ENCODE assay signal across 26 mouse cellular contexts in genomic region chr12:116927516-116927915, GRCm38 (mm10).
A peak's percentile ranks its signal among the peaks of the same experiment; 100 is the strongest.
DNase-seq lines count a peak whose midpoint lies in the region; ATAC-seq lines count a peak whose summit lies in the region.
"Had no signal": no experiment of that assay in that cellular context is flagged by ENCODE, and none has a peak within 500 bp of the region (broad histone marks: within the 10 kb centered on the region; RNA-seq: fewer than 3 reads in every experiment).

No protein-coding gene starts in this region.

- peak overlapping the region; percentile 54; the same call in 1 of the 2 replicates for H3K27ac ChIP-seq in neural tube, embryonic 13.5 days (replicated peaks)
- H3K27ac ChIP-seq in hindbrain, embryonic 15.5 days (replicated peaks): peak overlapping the region; percentile 43
- peak overlapping the region; percentile 82 for H3K27ac ChIP-seq in midbrain, embryonic 14.5 days (replicated peaks; ENCODE audit: low read depth, low read length)
- no peak overlapping the region for H3K27ac ChIP-seq in liver, embryonic 12.5 days
- H3K27ac ChIP-seq: embryonic facial prominence, embryonic 10.5 days; left cerebral cortex, adult 2 months; limb, embryonic 10.5 days; stomach, embryonic 15.5 days had no signal

- peaks cover 11% of the 10 kb centered on the region for H3K4me1 ChIP-seq in neural tube, embryonic 13.5 days (replicated peaks)
- H3K4me1 ChIP-seq in hindbrain, embryonic 15.5 days (replicated peaks): peaks cover 15% of the 10 kb centered on the region
- peaks cover 19% of the 10 kb centered on the region for H3K4me1 ChIP-seq in midbrain, embryonic 14.5 days (ENCODE audit: control insufficient read depth, insufficient read depth, low read length)
- no peaks in the 10 kb centered on the region for H3K4me1 ChIP-seq in liver, embryonic 12.5 days
- H3K4me1 ChIP-seq: embryonic facial prominence, embryonic 10.5 days; heart, embryonic 12.5 days; limb, embryonic 10.5 days; stomach, embryonic 15.5 days had no signal

- no peak overlapping the region for H3K4me3 ChIP-seq in neural tube, embryonic 13.5 days
- no peak overlapping the region for H3K4me3 ChIP-seq in hindbrain, embryonic 15.5 days
- H3K4me3 ChIP-seq in midbrain, embryonic 14.5 days (replicated peaks; ENCODE audit: low read depth, low read length): no peak overlapping the region
- H3K4me3 ChIP-seq in liver, embryonic 12.5 days: no peak overlapping the region
- H3K4me3 ChIP-seq: embryonic facial prominence, embryonic 10.5 days; heart, embryonic 12.5 days; left cerebral cortex, adult 2 months; limb, embryonic 10.5 days; stomach, embryonic 15.5 days had no signal

- WGBS in neural tube, embryonic 13.5 days: 97% methylated on average over 1 of the region's 1 CpGs
- 90% methylated on average over 1 of the region's 1 CpGs for WGBS in hindbrain, embryonic 15.5 days
- 89% methylated on average over 1 of the region's 1 CpGs for WGBS in midbrain, embryonic 14.5 days
- WGBS in liver, embryonic 12.5 days (ENCODE audit: insufficient replicate concordance): 39% methylated on average over 1 of the region's 1 CpGs

- no peak overlapping the region for H3K4me2 ChIP-seq in neural tube, embryonic 13.5 days
- no peak overlapping the region for H3K4me2 ChIP-seq in hindbrain, embryonic 15.5 days
- no peak overlapping the region for H3K4me2 ChIP-seq in midbrain, embryonic 14.5 days (ENCODE audit: low read length)
- H3K4me2 ChIP-seq in liver, embryonic 12.5 days: no peak overlapping the region
- H3K4me2 ChIP-seq: heart, embryonic 12.5 days; stomach, embryonic 15.5 days had no signal

- ATAC-seq in neural tube, embryonic 13.5 days (ENCODE audit: low read depth): no peak
- peak; percentile 49; the same call in 1 of the 2 replicates for ATAC-seq in hindbrain, embryonic 15.5 days (ENCODE audit: low FRiP score, low read depth)
- peak; percentile 18; the same call in 1 of the 2 replicates for ATAC-seq in midbrain, embryonic 14.5 days (ENCODE audit: low FRiP score, low TSS enrichment)
- no peak for ATAC-seq in liver, embryonic 12.5 days
- ATAC-seq: intestine, postnatal 0 days; Patski had no signal

- H3K36me3 ChIP-seq in neural tube, embryonic 13.5 days: no peaks in the 10 kb centered on the region
- no peaks in the 10 kb centered on the region for H3K36me3 ChIP-seq in hindbrain, embryonic 15.5 days
- H3K36me3 ChIP-seq in midbrain, embryonic 14.5 days (ENCODE audit: control insufficient read depth, insufficient read depth, low read length): no peaks in the 10 kb centered on the region
- no peaks in the 10 kb centered on the region for H3K36me3 ChIP-seq in liver, embryonic 12.5 days
- H3K36me3 ChIP-seq: embryonic facial prominence, embryonic 10.5 days; G1E; heart, embryonic 12.5 days; limb, embryonic 10.5 days; stomach, embryonic 15.5 days had no signal

- no peaks in the 10 kb centered on the region for H3K27me3 ChIP-seq in neural tube, embryonic 13.5 days
- 0 out of 2 replicates have a peak, but pooled peaks cover 3% of the 10 kb centered on the region for H3K27me3 ChIP-seq in hindbrain, embryonic 15.5 days
- no peaks in the 10 kb centered on the region for H3K27me3 ChIP-seq in midbrain, embryonic 14.5 days (ENCODE audit: control insufficient read depth, insufficient read depth, low read length)
- H3K27me3 ChIP-seq in liver, embryonic 12.5 days (replicated peaks): no peaks in the 10 kb centered on the region
- H3K27me3 ChIP-seq: heart, embryonic 12.5 days; Patski; stomach, embryonic 15.5 days had no signal

- DNase-seq in neural tube, embryonic 10.5 days (ENCODE audit: extremely low spot score, low spot score): no peak
- no peak for DNase-seq in midbrain, embryonic 14.5 days
- no peak for DNase-seq in gastrocnemius, postnatal 25 days
- DNase-seq in left cerebral cortex, adult 18-20 months (ENCODE audit: low spot score in 2 of 2): no peak
- DNase-seq: adrenal gland, adult 2 months; B cell, adult 2 months; cerebellum, adult 11 months; gastrocnemius, postnatal 14 days; heart, adult 18-20 months; heart, postnatal 10 days; kidney, postnatal 36 days; liver; lung, postnatal 14 days; thymus, adult 2 months; thymus, postnatal 4 days had no signal

- no peak overlapping the region for H3K9ac ChIP-seq in neural tube, embryonic 13.5 days
- H3K9ac ChIP-seq in hindbrain, embryonic 15.5 days: no peak overlapping the region
- H3K9ac ChIP-seq in midbrain, embryonic 14.5 days (replicated peaks; ENCODE audit: low read length): no peak overlapping the region; the same call in 1 of the 2 replicates
- no peak overlapping the region for H3K9ac ChIP-seq in liver, embryonic 12.5 days
- H3K9ac ChIP-seq: heart, embryonic 12.5 days; stomach, embryonic 15.5 days had no signal

- no peaks in the 10 kb centered on the region for H3K9me3 ChIP-seq in neural tube, embryonic 13.5 days
- no peaks in the 10 kb centered on the region for H3K9me3 ChIP-seq in hindbrain, embryonic 15.5 days
- no peaks in the 10 kb centered on the region for H3K9me3 ChIP-seq in midbrain, embryonic 14.5 days (ENCODE audit: control insufficient read depth, low read length)
- H3K9me3 ChIP-seq in liver, embryonic 12.5 days (replicated peaks): no peaks in the 10 kb centered on the region
- H3K9me3 ChIP-seq: embryonic facial prominence, embryonic 10.5 days; heart, embryonic 12.5 days; limb, embryonic 10.5 days; stomach, embryonic 15.5 days had no signal

Comparison
In these comparisons a context has a peak if more than half of its experiments do, and no peak if none do; other contexts are left out.
1. ATAC-seq: peak in hindbrain, embryonic 15.5 days (single experiment) and midbrain, embryonic 14.5 days (single experiment); none in neural tube, embryonic 13.5 days (single experiment) and liver, embryonic 12.5 days (single experiment).